Mouse (Mus musculus) urinary bladder, postnatal 25 days (tissue): ENCODE measurements around the gene Ankef1.

Experiments
- DNase-seq: peaks from one replicate; pipeline ENCODE4 v3.0.0; 2022; ENCODE audit warnings: low spot score

The Ankef1 gene

DNA sequence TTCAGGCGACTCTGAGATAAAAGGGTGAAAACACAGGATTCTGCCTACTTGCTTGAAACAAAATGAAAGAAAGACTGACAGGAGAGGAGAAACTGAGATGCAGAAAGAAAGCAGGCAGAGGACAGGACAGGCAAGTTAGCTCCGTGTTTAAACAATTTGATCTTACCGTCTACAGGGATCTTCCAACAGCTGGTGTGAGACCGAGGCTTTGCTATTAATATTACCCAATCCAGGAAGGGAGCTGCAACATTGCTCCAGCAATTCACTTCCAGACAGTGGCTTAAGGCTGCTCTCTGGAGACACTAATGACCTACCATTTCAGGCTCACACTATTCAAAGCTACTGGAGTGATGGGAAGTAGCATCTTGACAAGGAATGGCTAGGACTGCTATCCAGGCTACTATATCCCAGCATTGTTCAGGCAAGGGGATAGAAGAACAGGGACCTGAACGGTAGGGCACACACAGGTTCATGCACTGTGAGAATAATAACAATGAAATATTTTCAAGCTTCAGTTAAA, 99.0 kb downstream of the Ankef1 start:
- DNase-seq = no peak

- no peak for DNase-seq
These were observed 99.5 kb downstream of the Ankef1 start for GRCm38 (mm10) chr2:136601206-136601605.
